Mouse (Mus musculus) embryo, embryonic 11.5 days (tissue): Measurements from ENCODE around the gene Psmf1.

Experiments
- DNase-seq: peaks from one replicate; pipeline ENCODE4 v3.0.0-alpha.2; 2012; ENCODE audit warnings: low read depth, low spot score

Gene Psmf1

GRCm38 (mm10) chr2:151743845-151744244, at the start of gene Psmf1:
Gene Psmf1, minus strand, starts transcription at chr2:151744186.
- no peak for DNase-seq

DNA sequence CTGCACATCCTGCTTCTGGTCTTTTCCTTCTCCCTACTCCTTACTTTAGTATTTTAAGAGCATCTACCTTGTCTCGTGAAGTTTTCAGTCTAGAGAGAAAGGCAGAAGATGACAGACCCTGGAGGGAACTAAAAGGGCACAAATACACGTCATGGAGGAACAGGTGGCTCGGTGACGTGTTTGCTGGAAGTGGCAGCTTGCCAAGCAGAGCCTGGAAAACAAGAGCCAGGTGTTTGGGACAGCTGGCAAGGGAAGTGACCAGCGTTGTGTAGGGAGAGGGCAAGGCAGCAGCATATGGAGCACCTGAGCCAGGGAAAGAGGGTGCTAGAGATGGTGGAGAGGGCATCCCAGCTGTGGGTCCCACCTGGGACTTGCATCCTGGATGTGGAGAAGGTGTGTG, 47.2 kb upstream of the Psmf1 start:
- no peak for DNase-seq

DNA sequence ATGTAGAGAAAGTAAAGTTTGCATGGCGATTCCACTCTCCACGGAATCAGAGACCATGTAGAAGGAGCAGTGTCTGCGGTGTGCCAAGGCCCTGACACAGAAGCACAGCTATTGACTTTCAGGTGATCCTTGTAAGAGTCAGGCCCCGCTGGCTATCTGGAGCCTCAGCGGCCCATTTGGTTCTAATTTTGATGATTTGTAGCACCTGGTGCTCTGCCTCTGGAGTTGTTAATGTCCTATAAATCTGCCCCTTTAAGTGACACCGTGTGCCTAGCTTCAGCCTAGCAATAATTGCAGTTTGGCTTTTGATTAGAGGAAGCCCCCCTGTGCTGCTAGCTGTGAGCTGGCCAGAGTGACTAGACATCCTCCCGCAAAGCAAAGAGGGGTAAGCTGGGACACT, 46.2 kb upstream of the Psmf1 start:
- peak; percentile 19 for DNase-seq

GRCm38 (mm10) chr2:151788221-151788977, 44.4 kb upstream of the Psmf1 start:
- no peak for DNase-seq

GRCm38 (mm10) chr2:151783493-151783892, 39.5 kb upstream of the Psmf1 start:
- DNase-seq = no peak

GRCm38 (mm10) chr2:151777366-151777765, 33.4 kb upstream of the Psmf1 start:
- no peak for DNase-seq

- DNase-seq = no peak
Observed at GRCm38 (mm10) chr2:151773476-151773875, 29.5 kb upstream of the Psmf1 start.

DNA sequence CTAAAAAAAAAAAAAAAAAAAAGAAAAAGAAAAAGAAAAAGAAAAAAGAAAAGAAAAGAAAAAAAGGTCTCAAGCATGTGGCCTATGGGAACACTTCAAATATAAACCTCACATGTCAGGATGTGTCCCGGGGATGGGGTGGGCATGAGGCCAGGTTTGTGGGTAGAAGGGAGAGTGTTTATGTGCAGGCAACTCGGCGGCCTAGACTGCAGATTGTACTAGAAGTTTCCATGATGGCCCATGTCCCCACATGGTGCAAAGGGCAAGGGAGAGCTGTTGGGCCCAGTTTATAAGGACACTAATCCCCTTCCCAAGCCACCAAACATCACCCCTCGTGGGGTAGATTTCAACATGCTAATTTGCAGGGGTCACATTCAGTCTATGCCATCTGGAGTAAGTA, 28.2 kb upstream of the Psmf1 start:
- DNase-seq = no peak

- DNase-seq = no peak
Observed at GRCm38 (mm10) chr2:151764557-151764956, 20.6 kb upstream of the Psmf1 start.

- no peak for DNase-seq
Observed at GRCm38 (mm10) chr2:151758806-151759353, 14.9 kb upstream of the Psmf1 start.

- DNase-seq = no peak
Observed at GRCm38 (mm10) chr2:151757451-151757850, 13.5 kb upstream of the Psmf1 start.

- DNase-seq = no peak
Observed at GRCm38 (mm10) chr2:151756277-151757061, 12.5 kb upstream of the Psmf1 start.

DNA sequence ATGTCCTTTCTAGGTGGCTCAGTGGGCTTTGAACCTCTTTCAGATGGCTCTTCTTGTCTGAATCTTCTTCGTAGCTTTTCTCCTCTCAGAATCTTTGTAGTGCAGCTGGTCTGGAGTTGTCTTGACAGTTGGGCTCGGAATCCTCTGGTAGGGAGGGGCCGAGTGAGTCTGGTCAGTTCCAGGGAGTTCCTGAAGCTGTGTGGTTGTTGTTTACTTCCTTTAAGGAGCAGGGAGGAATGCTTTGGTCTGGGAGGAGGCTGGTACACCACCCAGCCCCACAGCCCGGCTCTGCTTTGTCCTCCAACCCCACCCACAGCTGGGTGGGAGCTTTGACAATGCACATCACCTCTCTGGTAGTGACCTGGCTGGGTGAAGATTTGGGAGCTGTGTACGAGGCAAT, 7.3 kb upstream of the Psmf1 start:
- DNase-seq = no peak

DNA sequence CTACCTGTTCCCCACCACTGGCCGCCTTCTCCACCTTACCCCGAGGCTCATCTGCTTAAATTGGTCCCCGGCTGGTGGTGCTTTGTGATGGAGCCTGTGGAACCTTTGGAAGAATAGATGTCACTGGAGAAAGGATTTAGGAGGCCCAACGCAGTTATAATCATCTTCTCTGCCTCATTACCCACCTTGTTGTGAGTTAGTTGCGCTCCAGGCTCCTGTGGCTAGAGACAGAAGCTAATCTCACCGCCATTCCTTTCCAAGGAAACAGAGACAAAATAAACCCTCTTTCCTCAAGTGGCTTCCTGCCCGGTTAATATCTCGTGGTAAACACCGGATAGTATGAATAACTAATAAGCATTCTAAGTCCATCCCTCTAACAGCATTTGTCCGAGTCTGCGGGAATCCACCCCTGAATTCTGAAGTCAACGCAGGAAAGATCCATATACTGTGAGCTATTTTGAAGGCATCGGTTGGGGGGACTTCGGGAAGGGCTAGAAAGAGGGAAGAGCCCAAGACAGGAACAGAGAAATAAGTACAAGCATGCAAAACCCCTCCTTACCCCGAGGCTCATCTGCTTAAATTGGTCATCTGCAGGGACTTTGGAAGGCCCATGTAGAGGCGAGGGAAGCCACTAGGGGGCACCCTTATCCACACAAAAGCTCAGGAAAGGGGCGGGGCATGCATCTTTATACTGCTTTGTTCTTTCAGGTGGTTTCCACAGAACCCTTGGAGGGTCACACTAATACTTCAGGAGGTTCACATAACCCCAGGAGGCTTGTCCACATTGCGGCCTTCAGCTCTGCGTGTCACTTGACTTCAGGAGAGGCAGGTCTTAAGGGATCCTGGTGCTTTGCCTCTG, 4.1 kb upstream of the Psmf1 start:
- peak; percentile 72 for DNase-seq

- DNase-seq = no peak
Observed at GRCm38 (mm10) chr2:151742850-151743679, 921 bp downstream of the Psmf1 start.

DNA sequence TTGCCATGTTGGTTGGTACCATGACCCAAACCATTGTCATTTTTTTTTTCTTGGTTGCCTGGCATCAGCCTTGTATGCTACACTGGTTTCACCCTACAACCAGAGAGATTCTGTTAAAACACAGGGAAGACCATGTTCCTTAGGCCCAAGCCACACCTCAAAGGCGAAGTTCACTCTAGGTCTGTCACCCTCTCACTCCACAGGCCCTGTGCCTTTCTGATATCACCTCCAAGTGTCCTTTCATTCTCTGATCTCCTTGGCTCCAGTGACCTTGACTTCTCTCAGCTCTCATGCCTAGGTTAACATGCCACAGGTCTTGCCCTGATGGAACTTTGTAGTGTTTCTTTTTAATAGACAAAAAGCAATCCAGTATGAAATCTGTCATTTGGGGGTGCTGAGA, 1.9 kb downstream of the Psmf1 start:
- no peak for DNase-seq

DNA sequence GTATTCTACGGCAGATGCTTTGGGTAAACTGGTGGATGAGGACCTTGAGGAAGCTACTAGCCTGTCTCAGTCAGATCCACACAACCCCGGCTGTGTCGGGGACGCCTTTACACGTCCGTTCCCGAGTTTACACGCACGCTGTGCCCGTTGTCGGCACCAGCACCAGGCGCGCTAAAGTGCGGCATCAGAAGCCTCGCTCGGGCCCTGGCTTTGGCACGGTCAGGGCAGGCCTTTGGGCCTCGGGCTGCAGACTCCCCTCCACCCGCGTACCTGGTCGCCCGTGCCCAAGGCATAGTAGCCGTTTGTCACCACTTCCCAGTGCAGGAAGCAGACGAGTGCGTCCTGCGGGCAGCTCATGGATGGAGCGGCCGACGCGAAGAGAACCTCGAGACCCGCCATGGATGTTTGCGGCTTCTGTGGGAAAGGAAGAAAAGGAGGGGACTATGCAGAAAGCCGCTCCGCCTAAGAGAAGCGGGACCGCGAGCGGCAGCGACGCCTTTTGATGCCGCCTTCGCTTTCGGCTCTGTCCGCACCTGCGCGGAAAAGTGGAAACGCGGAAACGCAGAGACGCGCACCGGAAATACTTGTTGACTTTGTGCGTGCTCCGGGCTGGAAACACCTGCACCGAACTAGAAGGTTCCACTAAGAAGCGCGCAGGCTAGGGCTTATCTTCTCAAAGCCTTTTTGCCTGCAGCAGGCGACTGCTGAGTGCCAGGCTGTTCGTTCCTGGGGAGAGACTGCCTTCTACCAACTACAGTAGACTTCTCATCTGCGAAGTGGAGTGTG, 3.1 kb downstream of the Psmf1 start:
- peak; percentile 75 for DNase-seq

- DNase-seq = no peak
Observed at GRCm38 (mm10) chr2:151739505-151739904, 4.5 kb downstream of the Psmf1 start.

GRCm38 (mm10) chr2:151739081-151739480, 4.9 kb downstream of the Psmf1 start:
- no peak for DNase-seq

DNA sequence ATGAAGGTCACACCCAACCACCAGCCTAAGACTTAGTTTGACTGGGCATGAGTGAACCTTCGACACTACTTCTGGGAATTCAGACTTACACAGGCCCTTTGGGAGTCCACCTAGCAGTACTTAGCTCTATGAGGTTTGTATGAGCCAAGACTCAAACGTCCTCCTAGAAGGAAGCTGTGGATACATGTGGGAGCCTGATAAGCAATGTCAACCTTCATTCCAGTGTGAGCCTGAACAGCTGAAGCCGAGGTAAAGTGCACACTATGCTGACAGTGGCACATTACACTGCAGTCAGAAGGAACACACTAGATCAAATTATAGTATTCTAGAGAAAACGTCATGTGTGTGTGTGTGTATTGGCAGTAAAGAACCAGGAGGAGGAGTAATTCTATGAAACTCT, 5.5 kb downstream of the Psmf1 start:
- DNase-seq = no peak
